Mouse (Mus musculus): ENCODE results near the gene Adam25. TPM values are rescaled to one million over a fixed set of nuclear protein-coding genes. Genes with fewer than 3 reads are reported as not detected.
"Not testable (repeated sequence)": the region's sequence is repeated elsewhere in the genome, so short reads cannot be mapped to it uniquely, and the experiment has no call there.

Gene Adam25
- not detected in 2 replicates for polyA plus RNA-seq (2015; fragmentation: Nextera tagmentation; extraction: Ambion mirVana)

DNA sequence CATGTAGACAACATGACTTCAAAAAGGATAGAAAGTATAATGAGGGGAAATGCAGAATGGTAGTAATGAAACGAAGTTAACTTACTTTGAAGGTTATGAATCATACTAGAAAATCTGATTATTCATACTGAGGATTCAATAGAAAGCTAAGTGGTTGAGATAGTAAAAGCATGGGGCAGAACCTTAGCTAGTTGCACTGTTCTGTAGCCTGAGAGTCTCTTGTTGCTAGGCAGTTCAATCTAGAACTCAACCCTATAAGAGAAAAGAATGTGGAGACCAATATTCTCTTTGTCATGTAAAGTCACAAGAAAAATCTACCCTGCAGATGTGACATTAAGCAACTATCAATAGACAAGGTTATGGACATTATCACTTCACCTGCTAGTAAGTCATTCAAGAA is at the start of gene Adam25:
Adam25 (plus strand) TSS at position 301 of the 400 bp plus-strand sequence.
- H3K27ac ChIP-seq (ENCODE audit: low read depth, low read length); H3K9ac ChIP-seq (ENCODE audit: low read depth, low read length); H3K36me3 ChIP-seq (ENCODE audit: control insufficient read depth, insufficient read depth); H3K4me3 ChIP-seq (ENCODE audit: low read depth, low read length); H3K9me3 ChIP-seq (ENCODE audit: control insufficient read depth); ATAC-seq; H3K4me2 ChIP-seq (replicated peaks; ENCODE audit: low read depth); H3K4me1 ChIP-seq (replicated peaks; ENCODE audit: control insufficient read depth, insufficient read depth, low read length); H3K27me3 ChIP-seq (replicated peaks; ENCODE audit: control insufficient read depth, insufficient read depth, low read length): not testable (repeated sequence)
- WGBS, result 59% methylated on average over 1 of the region's 1 CpGs

DNA sequence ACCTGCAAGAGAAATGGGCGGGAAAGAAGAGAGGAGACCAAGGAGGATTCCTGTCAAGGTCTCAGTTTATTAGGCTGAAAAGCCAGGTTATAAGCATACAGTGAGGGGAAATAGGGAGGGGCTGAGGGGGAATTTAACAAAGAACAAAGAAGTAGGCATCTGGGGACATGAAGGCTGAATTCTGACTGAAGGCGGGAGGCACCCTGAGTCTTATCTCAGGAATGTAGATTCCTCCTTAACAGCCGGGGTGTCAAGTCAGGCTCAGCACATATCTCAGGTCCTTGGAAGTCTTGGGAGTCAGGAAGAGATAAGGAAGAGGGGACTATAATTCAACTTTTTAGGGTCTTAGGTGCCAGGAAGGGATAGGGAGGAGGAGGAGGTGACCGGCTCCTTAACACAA is 36.6 kb upstream of the Adam25 start:
- not testable (repeated sequence) for H3K27ac ChIP-seq (ENCODE audit: low read depth, low read length); H3K4me3 ChIP-seq (ENCODE audit: low read depth, low read length); H3K9me3 ChIP-seq (ENCODE audit: control insufficient read depth); H3K4me1 ChIP-seq (replicated peaks; ENCODE audit: control insufficient read depth, insufficient read depth, low read length); H3K4me2 ChIP-seq (replicated peaks; ENCODE audit: low read depth); H3K36me3 ChIP-seq (ENCODE audit: control insufficient read depth, insufficient read depth); H3K27me3 ChIP-seq (replicated peaks; ENCODE audit: control insufficient read depth, insufficient read depth, low read length); ATAC-seq; H3K9ac ChIP-seq (ENCODE audit: low read depth, low read length)
- 79% methylated on average over 4 of the region's 4 CpGs for WGBS

DNA sequence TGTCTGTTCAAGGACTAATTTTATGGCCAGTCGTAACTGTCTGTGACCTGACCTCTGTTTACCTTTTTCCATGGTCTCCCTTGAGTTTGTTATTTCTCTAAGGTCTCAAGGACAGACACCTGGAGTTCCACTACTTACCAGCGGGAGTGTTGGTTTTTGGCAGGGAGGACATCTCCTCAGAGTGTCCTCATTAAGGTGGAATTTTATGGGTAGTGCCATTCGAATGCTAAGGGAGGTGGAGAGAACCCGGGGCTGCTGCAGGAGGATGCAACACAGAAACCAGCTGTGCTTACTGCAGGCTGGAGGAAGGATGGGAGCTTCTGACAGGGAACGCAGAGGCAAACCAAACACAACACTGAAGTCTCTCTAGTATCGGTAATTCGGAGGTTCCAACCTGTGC is 36.0 kb upstream of the Adam25 start:
- Histone ChIP-seq H3K4me2 (replicated peaks; ENCODE audit: low read depth) (no peak overlapping the region), H3K9ac (ENCODE audit: low read depth, low read length) (no peak overlapping the region), H3K4me1 (replicated peaks; ENCODE audit: control insufficient read depth, insufficient read depth, low read length) (no peaks in the 10 kb centered on the region), H3K9me3 (ENCODE audit: control insufficient read depth) (no peaks in the 10 kb centered on the region), H3K36me3 (ENCODE audit: control insufficient read depth, insufficient read depth) (no peaks in the 10 kb centered on the region), H3K27me3 (replicated peaks; ENCODE audit: control insufficient read depth, insufficient read depth, low read length) (no peaks in the 10 kb centered on the region), H3K4me3 (ENCODE audit: low read depth, low read length) (no peak overlapping the region), H3K27ac (ENCODE audit: low read depth, low read length) (no peak overlapping the region)
- 85% methylated on average over 7 of the region's 7 CpGs for WGBS
- ATAC-seq, result no peak
- no peak for TF ChIP-seq CTCF (IDR thresholded peaks at IDR 0.05; ENCODE audit: low read depth)

DNA sequence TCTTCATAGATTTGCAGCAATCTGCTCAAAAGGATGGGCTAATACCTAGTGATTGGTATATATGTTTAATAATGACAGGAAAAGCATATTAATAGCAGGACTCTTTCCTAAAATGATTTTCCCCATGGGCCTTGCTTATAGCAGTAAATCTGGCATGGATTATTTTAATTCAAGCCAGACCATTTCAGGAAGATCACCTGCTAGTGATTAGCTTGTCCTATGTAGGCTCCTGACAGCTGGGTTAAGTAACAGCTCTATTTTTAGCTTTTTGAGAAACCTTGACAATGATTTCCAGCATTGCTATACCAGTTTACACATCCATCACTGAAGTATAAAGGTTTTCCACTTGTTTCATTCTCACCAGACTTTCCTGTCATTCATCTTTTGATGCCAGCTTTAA is 31.3 kb downstream of the Adam25 start:
- Histone ChIP-seq H3K4me3 (ENCODE audit: low read depth, low read length) (no peak overlapping the region), H3K4me1 (replicated peaks; ENCODE audit: control insufficient read depth, insufficient read depth, low read length) (no peaks in the 10 kb centered on the region), H3K36me3 (ENCODE audit: control insufficient read depth, insufficient read depth) (no peaks in the 10 kb centered on the region), H3K27me3 (replicated peaks; ENCODE audit: control insufficient read depth, insufficient read depth, low read length) (no peaks in the 10 kb centered on the region), H3K9me3 (ENCODE audit: control insufficient read depth) (no peaks in the 10 kb centered on the region), H3K27ac (ENCODE audit: low read depth, low read length) (no peak overlapping the region), H3K9ac (ENCODE audit: low read depth, low read length) (no peak overlapping the region), H3K4me2 (replicated peaks; ENCODE audit: low read depth) (no peak overlapping the region)
- no peak for TF ChIP-seq CTCF (IDR thresholded peaks at IDR 0.05; ENCODE audit: low read depth)
- no peak for ATAC-seq

DNA sequence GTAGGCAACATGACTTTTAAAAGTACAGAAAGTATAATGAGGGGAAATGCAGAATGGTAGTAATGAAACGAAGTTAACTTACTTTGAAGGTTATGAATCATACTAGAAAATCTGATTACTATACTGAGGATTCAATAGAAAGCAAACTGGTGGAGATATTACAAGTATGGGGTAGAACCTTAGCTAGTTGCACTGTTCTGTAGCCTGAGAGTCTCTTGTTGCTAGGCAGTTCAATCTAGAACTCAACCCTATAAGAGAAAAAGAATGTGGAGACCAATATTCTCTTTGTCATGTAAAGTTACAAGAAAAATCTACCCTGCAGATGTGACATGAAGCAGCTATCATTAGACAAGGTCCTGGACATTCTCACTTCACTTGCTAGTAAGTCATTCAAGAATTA is 41.0 kb downstream of the Adam25 start, which contains the start of gene Adam20:
Adam20 (plus strand) TSS at position 301 of the 400 bp plus-strand sequence.
- not testable (repeated sequence) for ATAC-seq; H3K4me3 ChIP-seq (ENCODE audit: low read depth, low read length); H3K27ac ChIP-seq (ENCODE audit: low read depth, low read length); H3K9me3 ChIP-seq (ENCODE audit: control insufficient read depth); H3K9ac ChIP-seq (ENCODE audit: low read depth, low read length); H3K27me3 ChIP-seq (replicated peaks; ENCODE audit: control insufficient read depth, insufficient read depth, low read length); H3K4me2 ChIP-seq (replicated peaks; ENCODE audit: low read depth); H3K4me1 ChIP-seq (replicated peaks; ENCODE audit: control insufficient read depth, insufficient read depth, low read length); H3K36me3 ChIP-seq (ENCODE audit: control insufficient read depth, insufficient read depth)
- 82% methylated on average over 1 of the region's 1 CpGs for WGBS

DNA sequence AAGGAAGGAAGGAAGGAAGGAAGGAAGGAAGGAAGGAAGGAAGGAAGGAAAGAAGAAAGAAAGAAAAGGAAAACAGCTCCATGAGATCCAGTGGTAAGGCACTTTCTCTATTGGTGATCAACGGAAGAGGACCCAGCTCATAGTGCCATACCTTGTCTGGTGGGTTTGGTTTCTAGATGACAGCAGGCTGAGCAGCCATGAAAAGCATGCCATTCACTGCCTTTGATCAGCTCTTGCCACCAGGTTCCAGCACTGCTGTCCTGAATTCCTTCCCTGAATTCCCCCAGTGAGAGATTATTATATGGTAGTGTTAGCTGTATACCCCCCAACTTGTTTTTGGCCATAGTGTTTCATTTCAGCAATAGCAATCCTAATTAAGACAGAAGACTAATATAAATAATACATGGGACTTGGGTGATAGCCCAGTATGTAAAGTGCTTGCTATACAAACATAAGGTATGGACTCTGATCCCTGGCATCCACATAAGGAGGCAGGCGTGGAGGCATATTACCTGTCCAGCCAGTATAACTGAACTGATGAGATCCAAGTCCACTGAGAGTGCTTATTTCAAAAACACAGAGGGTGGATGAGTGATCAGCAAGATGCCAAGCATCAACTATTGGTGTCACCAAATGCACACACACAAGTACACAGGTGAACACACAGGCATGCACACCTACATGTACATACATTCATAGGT is 51.5 kb downstream of the Adam25 start:
- Histone ChIP-seq H3K36me3 (ENCODE audit: control insufficient read depth, insufficient read depth) (no peaks in the 10 kb centered on the region), H3K4me3 (ENCODE audit: low read depth, low read length) (no peak overlapping the region), H3K27ac (ENCODE audit: low read depth, low read length) (no peak overlapping the region; the same call in 1 of the 2 replicates), H3K4me2 (replicated peaks; ENCODE audit: low read depth) (no peak overlapping the region), H3K4me1 (replicated peaks; ENCODE audit: control insufficient read depth, insufficient read depth, low read length) (no peaks in the 10 kb centered on the region), H3K9ac (ENCODE audit: low read depth, low read length) (no peak overlapping the region), H3K27me3 (replicated peaks; ENCODE audit: control insufficient read depth, insufficient read depth, low read length) (no peaks in the 10 kb centered on the region), H3K9me3 (ENCODE audit: control insufficient read depth) (no peaks in the 10 kb centered on the region)
- 55% methylated on average over 2 of the region's 2 CpGs for WGBS
- no peak for TF ChIP-seq CTCF (IDR thresholded peaks at IDR 0.05; ENCODE audit: low read depth)
- ATAC-seq, result peak; percentile 100

Other genes starting within 250 kb of the Adam25 start
- gene Adam24, start 77.1 kb upstream of the Adam25 start, polyA plus RNA-seq (2015; fragmentation: Nextera tagmentation; extraction: Ambion mirVana), result not detected in 2 replicates
- not detected in 2 replicates for gene Adam20, start 41.1 kb downstream of the Adam25 start, polyA plus RNA-seq (2015; fragmentation: Nextera tagmentation; extraction: Ambion mirVana)
- not detected in 2 replicates for gene Adam39, start 70.8 kb downstream of the Adam25 start, polyA plus RNA-seq (2015; fragmentation: Nextera tagmentation; extraction: Ambion mirVana)